Mouse (Mus musculus): Measurements from ENCODE around the gene Cacna1e.

GRCm38 (mm10) chr1:154428276-154428675, 456.0 kb downstream of the Cacna1e start:
- TF ChIP-seq CTCF (IDR thresholded peaks at IDR 0.05; ENCODE audit: extremely low read depth, insufficient read depth, low read length), result no peak
- no peak for TF ChIP-seq POLR2A (IDR thresholded peaks at IDR 0.05; ENCODE audit: extremely low read depth, insufficient read depth, low read length)
